Mouse (Mus musculus): ENCODE measurements around the gene Adamts2.

The Adamts2 gene

GRCm38 (mm10) chr11:50733146-50733545 is 131.3 kb downstream of the Adamts2 start:
- no peak for DNase-seq (ENCODE audit: low spot score in 2 of 2)

DNA sequence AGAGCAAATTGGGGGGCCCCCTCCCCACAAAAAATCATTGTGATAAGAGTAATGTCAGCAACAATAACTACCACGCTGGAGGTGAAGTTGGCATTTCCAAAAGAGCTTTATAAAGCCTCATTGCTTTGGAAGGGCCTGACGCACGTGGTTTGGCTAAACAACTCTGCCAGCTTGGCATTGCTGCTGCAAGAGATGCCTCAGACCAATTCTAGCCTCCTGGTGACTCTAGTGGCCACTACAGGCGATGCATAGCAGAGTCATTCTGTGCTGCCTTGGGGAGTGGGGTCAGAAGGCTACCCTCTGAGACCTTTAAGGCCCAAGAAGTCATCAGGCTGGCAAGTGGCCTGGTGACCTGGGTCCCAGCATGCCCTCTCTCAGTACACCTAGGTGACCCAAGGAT is 132.2 kb downstream of the Adamts2 start:
- DNase-seq (ENCODE audit: low spot score in 2 of 2), result no peak

DNA sequence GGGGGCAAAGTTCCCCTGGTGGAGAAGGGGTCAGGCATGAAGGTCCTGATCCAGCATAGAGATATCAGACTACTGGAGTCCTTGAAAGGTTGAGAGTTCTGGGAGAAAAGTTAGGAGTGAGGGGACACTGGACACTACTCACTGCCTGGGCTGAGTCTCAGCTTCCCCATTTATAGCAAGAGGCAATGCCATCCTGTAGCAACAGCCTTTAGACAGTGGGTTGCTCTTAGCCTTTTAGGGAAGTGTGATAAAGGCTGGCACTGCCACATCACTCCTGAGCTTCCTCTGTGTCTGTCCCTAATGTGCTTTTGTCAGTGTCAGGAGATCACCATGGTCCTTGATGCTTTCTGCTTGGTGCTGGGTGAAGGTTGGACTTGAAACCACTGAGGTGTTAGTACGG is 134.7 kb downstream of the Adamts2 start:
- DNase-seq (ENCODE audit: low spot score in 2 of 2), result no peak

GRCm38 (mm10) chr11:50738436-50738835 is 136.6 kb downstream of the Adamts2 start:
- no peak for DNase-seq (ENCODE audit: low spot score in 2 of 2)

GRCm38 (mm10) chr11:50739453-50739852 is 137.6 kb downstream of the Adamts2 start:
- peak in 1 of 2 experiments; percentile 26 for DNase-seq (ENCODE audit: low spot score in 2 of 2)

- no peak for DNase-seq (ENCODE audit: low spot score in 2 of 2)
These were observed 140.3 kb downstream of the Adamts2 start for GRCm38 (mm10) chr11:50742146-50742545.

GRCm38 (mm10) chr11:50744971-50745370 is 143.1 kb downstream of the Adamts2 start:
- peak in 1 of 2 experiments; percentile 41 for DNase-seq (ENCODE audit: low spot score in 2 of 2)

DNA sequence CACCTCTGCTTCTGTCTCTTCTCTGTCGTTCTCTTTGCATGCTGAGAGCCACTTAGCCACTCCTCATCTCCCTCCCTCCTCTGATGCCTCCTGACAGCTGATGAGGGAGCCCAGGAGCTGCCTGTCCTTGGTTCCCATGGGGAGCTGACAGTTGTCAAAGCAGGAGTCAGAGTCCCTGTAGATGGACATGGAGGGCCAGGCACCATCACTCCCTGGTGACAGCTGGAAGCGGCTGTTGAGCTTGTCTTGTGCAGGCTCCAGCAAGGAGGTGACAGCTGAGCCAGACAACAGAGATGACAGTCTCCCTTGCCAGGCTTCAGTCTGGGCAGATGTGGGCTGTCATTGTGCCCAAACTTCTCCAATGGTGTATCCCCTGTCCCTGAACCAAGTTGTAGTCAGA is 144.6 kb downstream of the Adamts2 start:
- no peak for DNase-seq (ENCODE audit: low spot score in 2 of 2)

DNA sequence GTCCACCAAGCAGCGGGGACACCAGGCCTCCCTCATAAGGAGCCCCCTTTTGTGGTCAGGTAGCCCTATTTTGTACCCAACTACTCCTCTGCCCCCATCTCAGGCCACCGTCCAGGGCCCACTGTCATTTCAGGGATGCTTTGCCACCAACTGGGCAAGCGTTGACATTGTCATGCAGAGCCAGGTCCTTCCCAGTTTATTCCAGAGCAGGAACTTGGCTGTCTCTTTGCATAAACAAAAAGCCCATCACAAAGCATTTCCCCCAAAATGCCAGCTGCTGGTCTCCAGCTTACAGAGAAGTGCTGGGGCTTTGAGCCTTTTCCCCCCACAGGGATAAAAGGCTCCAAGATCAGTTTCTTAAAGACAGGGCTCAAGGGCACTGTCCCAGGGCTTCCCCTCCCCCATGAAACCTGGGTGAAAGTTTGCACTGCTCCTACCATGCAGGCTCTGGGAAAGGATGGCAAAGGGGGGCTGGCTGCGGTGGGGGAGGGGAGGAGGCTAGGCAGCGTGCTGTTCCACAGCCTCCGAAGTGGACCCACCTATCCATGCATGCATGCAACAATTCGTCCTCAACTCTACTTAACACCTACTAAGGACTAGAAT is 149.2 kb downstream of the Adamts2 start:
- no peak for DNase-seq (ENCODE audit: low spot score in 2 of 2)

DNA sequence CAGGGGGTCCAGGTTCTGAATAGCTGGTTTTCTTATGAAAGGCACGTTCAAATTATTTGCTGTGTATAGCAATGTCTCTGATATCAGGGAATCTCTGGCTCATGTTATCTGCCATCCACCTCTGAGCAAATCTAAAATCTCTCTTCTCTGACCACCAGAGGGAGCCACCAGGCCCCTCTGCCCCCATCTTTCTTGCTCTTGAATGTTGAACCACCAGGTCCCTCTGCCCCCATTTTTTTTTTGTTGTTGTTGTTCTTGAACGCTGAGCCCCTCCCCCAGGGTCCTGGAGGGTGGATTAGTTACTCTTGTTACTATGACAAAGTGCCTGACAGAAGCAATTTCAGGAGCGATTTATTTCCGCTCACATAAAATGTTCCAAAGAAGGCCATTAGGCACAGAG is 155.9 kb downstream of the Adamts2 start:
- no peak for DNase-seq (ENCODE audit: low spot score in 2 of 2)

- no peak for DNase-seq (ENCODE audit: low spot score in 2 of 2)
These were observed 164.6 kb downstream of the Adamts2 start for GRCm38 (mm10) chr11:50766461-50766860.

DNA sequence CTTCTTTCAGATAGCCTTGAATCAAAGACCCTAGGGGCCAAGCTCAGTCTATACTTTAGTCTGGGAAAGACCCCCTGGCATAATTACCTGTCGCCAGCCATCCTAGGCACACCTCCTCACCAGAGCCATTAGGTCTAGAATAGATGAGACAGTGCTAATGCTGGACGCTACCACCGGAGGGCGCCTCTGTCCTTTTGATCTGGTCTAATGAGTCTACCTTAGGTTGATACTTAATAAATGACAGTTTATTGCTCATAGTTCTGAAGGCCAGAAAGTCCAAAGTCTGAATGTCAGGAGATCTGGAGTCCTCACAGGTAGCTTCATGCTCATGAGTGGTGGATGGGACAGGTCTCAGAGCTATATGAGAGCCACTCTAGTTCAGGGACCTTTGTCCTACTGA is 165.2 kb downstream of the Adamts2 start:
- no peak for DNase-seq (ENCODE audit: low spot score in 2 of 2)

GRCm38 (mm10) chr11:50768995-50769749 is 167.3 kb downstream of the Adamts2 start:
- DNase-seq (ENCODE audit: low spot score in 2 of 2), result peak; percentile 80 to 94

GRCm38 (mm10) chr11:50771006-50771405 is 169.1 kb downstream of the Adamts2 start:
- DNase-seq (ENCODE audit: low spot score in 2 of 2), result no peak

DNA sequence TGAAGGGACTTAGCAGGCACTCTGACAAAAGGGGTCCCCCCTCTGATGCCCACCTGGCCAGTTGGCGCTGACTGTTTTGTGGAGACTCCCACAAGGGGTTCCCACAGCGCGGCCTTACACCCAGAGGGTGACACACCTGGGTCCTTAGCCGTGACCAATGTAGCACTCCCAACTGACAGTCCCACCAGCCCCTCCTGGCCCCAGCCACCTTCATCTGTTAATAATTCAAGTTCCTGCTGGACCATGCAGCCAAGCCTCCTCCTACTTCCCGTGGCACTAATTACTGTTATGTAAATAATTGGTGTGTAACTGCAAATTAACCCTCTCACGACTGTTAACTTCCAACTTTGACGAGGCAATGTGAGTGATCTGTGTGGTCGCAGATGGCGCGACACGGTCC is 195.8 kb downstream of the Adamts2 start:
- no peak for DNase-seq (ENCODE audit: low spot score in 2 of 2)

DNA sequence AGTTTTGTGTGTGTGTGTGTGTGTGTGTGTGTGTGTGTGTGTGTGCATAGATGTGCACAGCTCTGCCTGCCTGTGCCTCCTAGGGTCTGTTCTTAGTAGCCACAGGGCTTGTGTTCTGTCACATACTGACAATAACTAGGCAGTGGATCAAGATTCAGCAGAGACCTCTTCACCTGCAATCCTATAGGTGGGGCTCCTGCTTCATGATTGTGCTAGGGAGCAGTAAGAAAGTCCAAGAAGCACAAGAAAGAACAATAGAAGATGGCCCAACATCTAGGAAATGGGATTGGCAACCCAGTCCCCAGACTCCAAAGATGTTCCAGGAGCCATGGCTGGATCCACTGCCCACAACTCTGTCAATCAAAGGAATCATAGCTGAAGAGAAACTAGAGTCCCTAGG is 197.0 kb downstream of the Adamts2 start:
- DNase-seq (ENCODE audit: low spot score in 2 of 2), result no peak

DNA sequence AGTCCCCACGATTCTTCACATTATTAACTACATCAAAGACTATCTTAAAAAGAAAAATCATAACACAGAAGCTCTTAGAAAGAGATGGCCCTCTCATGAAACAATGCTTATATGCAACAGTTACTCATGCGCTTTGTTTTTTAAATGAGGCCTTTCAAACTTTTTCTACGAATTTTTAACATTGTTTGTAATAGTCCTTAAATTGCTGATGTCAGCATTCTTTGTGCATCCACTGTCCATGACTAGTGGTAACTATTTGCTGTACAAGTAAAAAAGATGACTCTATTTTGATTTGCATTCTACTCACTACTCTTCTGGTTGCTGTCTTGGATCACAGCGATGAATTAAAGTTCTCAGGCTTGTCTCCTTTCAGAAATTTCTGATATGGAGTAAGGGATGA is 212.3 kb downstream of the Adamts2 start:
- no peak for DNase-seq (ENCODE audit: low spot score in 2 of 2)

DNA sequence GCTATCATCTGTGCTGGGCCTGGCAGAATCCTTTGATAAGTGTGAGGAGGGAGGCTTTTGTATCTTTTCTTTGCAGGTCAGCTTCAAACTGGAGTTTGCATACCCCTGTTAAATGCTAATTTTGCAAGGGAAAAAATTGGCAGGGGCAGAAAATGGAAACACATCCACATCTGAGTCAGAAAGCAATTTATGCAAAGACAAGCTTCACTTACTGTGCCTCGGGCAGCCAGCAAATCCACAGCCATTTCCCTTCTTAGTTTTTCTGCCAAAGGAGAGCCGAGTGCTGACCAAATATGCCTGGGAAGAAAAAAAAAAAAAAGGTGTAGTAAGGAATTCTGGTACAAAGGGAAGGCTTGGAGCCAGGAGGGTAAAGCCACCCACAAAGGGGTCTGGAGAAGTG is 224.3 kb downstream of the Adamts2 start:
- no peak for DNase-seq (ENCODE audit: low spot score in 2 of 2)

- DNase-seq (ENCODE audit: low spot score in 2 of 2), result peak; percentile 74 to 85
These were observed 225.4 kb downstream of the Adamts2 start, which contains the start of gene Zfp354c for GRCm38 (mm10) chr11:50827010-50827953. Gene Zfp354c (minus strand): TSS chr11:50827724.

DNA sequence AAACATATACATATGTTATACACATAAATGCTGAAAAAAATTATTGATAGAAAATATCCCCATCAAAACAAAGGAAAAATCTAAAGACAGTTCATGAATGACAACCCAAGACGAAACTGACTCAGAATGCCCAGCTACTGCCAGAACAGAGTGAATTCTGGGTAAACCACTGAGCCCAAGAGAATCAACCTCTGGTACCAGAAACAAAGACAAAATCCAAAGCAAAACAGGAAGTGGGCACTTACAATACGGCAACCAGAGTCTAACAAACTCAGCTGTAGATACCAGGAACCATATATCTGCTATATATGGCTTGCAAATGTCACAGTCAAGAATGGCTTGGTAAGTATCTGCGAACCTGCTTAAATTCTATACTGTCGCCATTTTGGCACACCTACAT is 233.8 kb downstream of the Adamts2 start:
- DNase-seq (ENCODE audit: low spot score in 2 of 2), result no peak

DNA sequence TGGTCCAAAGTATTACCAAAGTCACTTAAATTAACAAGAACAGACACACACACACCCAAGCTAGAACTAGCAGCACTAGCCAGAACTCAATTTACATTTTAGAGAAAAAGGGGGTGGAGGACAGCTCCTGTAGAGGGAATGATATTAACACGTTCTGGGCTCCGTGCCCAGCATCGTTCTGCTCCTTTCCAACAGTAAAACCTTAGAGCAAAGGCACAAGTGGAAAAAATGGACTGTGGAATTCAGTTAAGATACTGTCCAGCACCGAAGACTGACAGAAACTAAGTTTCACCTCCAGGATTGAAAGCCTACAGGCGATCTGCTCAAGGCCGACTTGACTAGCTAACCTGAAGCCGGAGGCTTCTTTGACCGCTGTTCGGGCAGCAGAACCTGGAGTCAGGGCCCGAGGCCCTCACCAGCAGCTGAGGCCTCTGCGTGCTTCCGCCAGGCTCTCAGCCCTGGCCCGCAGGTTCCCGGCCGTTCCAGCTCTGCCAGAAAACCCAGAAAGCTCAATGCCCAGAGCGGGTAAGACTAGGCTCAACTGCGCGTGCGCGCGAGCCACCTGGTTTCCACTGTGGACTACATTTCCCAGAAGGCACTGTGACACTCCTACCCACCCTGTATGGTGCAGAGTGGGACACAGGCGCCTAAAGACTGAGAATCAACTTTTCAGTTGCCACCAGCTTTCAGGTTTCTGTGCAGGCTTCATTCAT is 239.3 kb downstream of the Adamts2 start, which contains the start of gene Zfp879:
Zfp879 (minus strand) TSS at position 530 of the 713 bp plus-strand sequence.
- peak; percentile 79 to 86 for DNase-seq (ENCODE audit: low spot score in 2 of 2)

- no peak for DNase-seq (ENCODE audit: low spot score in 2 of 2)
These were observed 244.1 kb downstream of the Adamts2 start for GRCm38 (mm10) chr11:50845951-50846350.

Data from urinary bladder, postnatal 4 days (tissue).